Mouse (Mus musculus) hindbrain, embryonic 14.5 days (tissue): ENCODE results near the gene Atp10a. TPM values are rescaled to one million over a fixed set of nuclear protein-coding genes. Genes with fewer than 3 reads are reported as not detected.

ENCODE experiments used
- ATAC-seq: fragments of 200-750 bp; cut with Nextera tagmentation; 2 replicates; pipeline ENCODE4 v1.8.0; 2017; ENCODE audit warnings: moderate number of reproducible peaks, mild to moderate bottlenecking, moderate TSS enrichment, moderate library complexity; ENCODE audit not compliant: low FRiP score
- DNase-seq: peaks from one replicate; pipeline ENCODE4 v3.0.0-alpha.2; 2015; ENCODE audit warnings: low spot score
- H3K27ac ChIP-seq: fragments of 300-500 bp; sonication (generic); 2 replicates; pipeline ENCODE4 v1.5.1; 2014; ENCODE audit warnings: mild to moderate bottlenecking, moderate library complexity
- H3K27me3 ChIP-seq: fragments of 300-500 bp; sonication (generic); 2 replicates; pipeline ENCODE4 v1.6.1; 2014; ENCODE audit warnings: mild to moderate bottlenecking, low read length, mixed read lengths; ENCODE audit not compliant: control insufficient read depth, insufficient read depth
- H3K36me3 ChIP-seq: fragments of 300-500 bp; sonication (generic); replicated peaks from 2 replicates; pipeline ENCODE4 v1.6.1; 2014; ENCODE audit not compliant: control insufficient read depth, insufficient read depth
- H3K4me1 ChIP-seq: fragments of 300-500 bp; sonication (generic); replicated peaks from 2 replicates; pipeline ENCODE4 v1.6.1; 2014; ENCODE audit warnings: antibody characterized with exemption, low read length, mixed read lengths; ENCODE audit not compliant: control insufficient read depth, insufficient read depth
- H3K4me2 ChIP-seq: fragments of 300-500 bp; sonication (generic); replicated peaks from 2 replicates; pipeline ENCODE4 v1.6.1; 2014; ENCODE audit warnings: mild to moderate bottlenecking, moderate library complexity
- H3K4me3 ChIP-seq: fragments of 300-500 bp; sonication (generic); replicated peaks from 2 replicates; pipeline ENCODE4 v1.5.1; 2014; ENCODE audit warnings: mild to moderate bottlenecking, low read length
- H3K9ac ChIP-seq: fragments of 300-500 bp; sonication (generic); 2 replicates; pipeline ENCODE4 v1.6.1; 2014
- H3K9me3 ChIP-seq: fragments of 300-500 bp; sonication (generic); 2 replicates; pipeline ENCODE4 v1.6.1; 2016; ENCODE audit warnings: low read length; ENCODE audit not compliant: control insufficient read depth
- WGBS: fragments of 180-500 bp; shearing (Covaris S2); extraction: QIAGEN DNeasy Blood & Tissue Kit; methylation state at CpG from one replicate; pipeline ENCODE4 v1.1.7; 2014; 5-methylcytosine and 5-hydroxymethylcytosine counted together
- polyA plus RNA-seq: library from polyadenylated mRNA; unstranded; fragments of >200 nt; fragmentation: Nextera tagmentation; extraction: Ambion mirVana; gene quantifications from 2 replicates; pipeline ENCODE4 v1.2.1, GENCODE M21; 2014

Gene Atp10a
- polyA plus RNA-seq, 1 experiment from 2014 or later: 1.6 TPM

GRCm38 (mm10) chr7:58755846-58756245 lies 99.9 kb downstream of the Atp10a start:
- DNase-seq: no peak
- WGBS: 94% methylated on average over 1 of the region's 1 CpGs

GRCm38 (mm10) chr7:58757331-58757730 lies 101.4 kb downstream of the Atp10a start:
- no peaks in the 10 kb centered on the region for H3K27me3 ChIP-seq
- H3K4me1 ChIP-seq: no peaks in the 10 kb centered on the region
- H3K9me3 ChIP-seq: no peaks in the 10 kb centered on the region
- H3K9ac ChIP-seq: no peak overlapping the region
- ATAC-seq (no peak), DNase-seq (no peak)
- WGBS: 91% methylated on average over 2 of the region's 2 CpGs
- no peak overlapping the region for H3K4me2 ChIP-seq
- H3K4me3 ChIP-seq: no peak overlapping the region
- H3K27ac ChIP-seq: no peak overlapping the region
- no peaks in the 10 kb centered on the region for H3K36me3 ChIP-seq

More at GRCm38 (mm10) chr7:58755846-58756245, 99.9 kb downstream of the Atp10a start:
- H3K27ac ChIP-seq: no peak overlapping the region
- H3K27me3 ChIP-seq: no peaks in the 10 kb centered on the region
- no peak overlapping the region for H3K4me2 ChIP-seq
- no peaks in the 10 kb centered on the region for H3K9me3 ChIP-seq
- no peaks in the 10 kb centered on the region for H3K36me3 ChIP-seq
- ATAC-seq: no peak
- no peak overlapping the region for H3K4me3 ChIP-seq
- H3K4me1 ChIP-seq: no peaks in the 10 kb centered on the region
- no peak overlapping the region for H3K9ac ChIP-seq

- Histone ChIP-seq H3K4me3 (no peak overlapping the region), H3K36me3 (no peaks in the 10 kb centered on the region), H3K4me1 (no peaks in the 10 kb centered on the region), H3K27me3 (no peaks in the 10 kb centered on the region), H3K9ac (no peak overlapping the region), H3K4me2 (no peak overlapping the region), H3K27ac (no peak overlapping the region), H3K9me3 (no peaks in the 10 kb centered on the region)
- 89% methylated on average over 3 of the region's 3 CpGs for WGBS
- ATAC-seq (no peak), DNase-seq (no peak)
Observed at GRCm38 (mm10) chr7:58758396-58758795, 102.4 kb downstream of the Atp10a start.

- no peak for ATAC-seq
- H3K27ac ChIP-seq: no peak overlapping the region
- no peaks in the 10 kb centered on the region for H3K36me3 ChIP-seq
- H3K4me3 ChIP-seq: no peak overlapping the region
- no peak overlapping the region for H3K9ac ChIP-seq
- 94% methylated on average over 4 of the region's 4 CpGs for WGBS
- no peaks in the 10 kb centered on the region for H3K27me3 ChIP-seq
- no peak overlapping the region for H3K4me2 ChIP-seq
- no peaks in the 10 kb centered on the region for H3K4me1 ChIP-seq
- no peaks in the 10 kb centered on the region for H3K9me3 ChIP-seq
- no peak for DNase-seq
Observed at GRCm38 (mm10) chr7:58759265-58759664, 103.3 kb downstream of the Atp10a start.

GRCm38 (mm10) chr7:58767257-58767656 lies 111.3 kb downstream of the Atp10a start:
- no peak overlapping the region for H3K9ac ChIP-seq
- DNase-seq: no peak
- peak; percentile 46; the same call in 1 of the 2 replicates for ATAC-seq
- no peak overlapping the region for H3K4me3 ChIP-seq
- H3K4me2 ChIP-seq: no peak overlapping the region
- WGBS: 62% methylated on average over 6 of the region's 6 CpGs
- H3K27me3 ChIP-seq: no peaks in the 10 kb centered on the region
- no peaks in the 10 kb centered on the region for H3K4me1 ChIP-seq
- H3K9me3 ChIP-seq: no peaks in the 10 kb centered on the region
- H3K36me3 ChIP-seq: no peaks in the 10 kb centered on the region
- H3K27ac ChIP-seq: no peak overlapping the region

- DNase-seq: no peak
- H3K27ac ChIP-seq: no peak overlapping the region
- WGBS: 71% methylated on average over 2 of the region's 2 CpGs
Observed at GRCm38 (mm10) chr7:58768253-58768652, 112.3 kb downstream of the Atp10a start.

GRCm38 (mm10) chr7:58770254-58770653 lies 114.3 kb downstream of the Atp10a start:
- ATAC-seq (peak; percentile 64; the same call in 1 of the 2 replicates), DNase-seq (peak; percentile 46)
- Histone ChIP-seq H3K9ac (no peak overlapping the region), H3K4me3 (no peak overlapping the region), H3K36me3 (no peaks in the 10 kb centered on the region), H3K4me2 (no peak overlapping the region), H3K4me1 (no peaks in the 10 kb centered on the region), H3K27ac (no peak overlapping the region), H3K27me3 (no peaks in the 10 kb centered on the region), H3K9me3 (no peaks in the 10 kb centered on the region)
- WGBS: 86% methylated on average over 3 of the region's 3 CpGs

More at GRCm38 (mm10) chr7:58768253-58768652, 112.3 kb downstream of the Atp10a start:
- H3K27me3 ChIP-seq: no peaks in the 10 kb centered on the region
- no peak overlapping the region for H3K4me2 ChIP-seq
- no peak for ATAC-seq
- H3K9me3 ChIP-seq: no peaks in the 10 kb centered on the region
- no peak overlapping the region for H3K9ac ChIP-seq
- H3K36me3 ChIP-seq: no peaks in the 10 kb centered on the region
- no peak overlapping the region for H3K4me3 ChIP-seq
- no peaks in the 10 kb centered on the region for H3K4me1 ChIP-seq

GRCm38 (mm10) chr7:58772048-58772690 lies 116.2 kb downstream of the Atp10a start:
- Histone ChIP-seq H3K36me3 (no peaks in the 10 kb centered on the region), H3K4me1 (no peaks in the 10 kb centered on the region), H3K9ac (no peak overlapping the region), H3K4me3 (no peak overlapping the region), H3K9me3 (no peaks in the 10 kb centered on the region), H3K27me3 (no peaks in the 10 kb centered on the region), H3K4me2 (no peak overlapping the region), H3K27ac (no peak overlapping the region)
- 89% methylated on average over 6 of the region's 6 CpGs for WGBS
- no peak for ATAC-seq
- no peak for DNase-seq

GRCm38 (mm10) chr7:58779146-58779545 lies 123.2 kb downstream of the Atp10a start:
- Histone ChIP-seq H3K27ac (no peak overlapping the region), H3K4me3 (no peak overlapping the region), H3K9ac (no peak overlapping the region), H3K27me3 (no peaks in the 10 kb centered on the region), H3K4me2 (no peak overlapping the region), H3K36me3 (no peaks in the 10 kb centered on the region), H3K9me3 (no peaks in the 10 kb centered on the region), H3K4me1 (no peaks in the 10 kb centered on the region)
- DNase-seq (no peak), ATAC-seq (no peak)

GRCm38 (mm10) chr7:58786986-58787385 lies 131.0 kb downstream of the Atp10a start:
- H3K9ac ChIP-seq: peak overlapping the region; percentile 28; the same call in 1 of the 2 replicates
- DNase-seq (peak; percentile 44), ATAC-seq (peak; percentile 71)
- H3K27ac ChIP-seq: peak overlapping the region; percentile 67
- no peak overlapping the region for H3K4me3 ChIP-seq
- no peaks in the 10 kb centered on the region for H3K36me3 ChIP-seq
- no peaks in the 10 kb centered on the region for H3K9me3 ChIP-seq
- no peak overlapping the region for H3K4me2 ChIP-seq
- H3K27me3 ChIP-seq: no peaks in the 10 kb centered on the region
- peaks cover 28% of the 10 kb centered on the region for H3K4me1 ChIP-seq
- WGBS: 47% methylated on average over 4 of the region's 4 CpGs
